Mouse (Mus musculus) testis, adult 2 months (tissue): Measurements from ENCODE around the gene Itpr2. TPM values are rescaled to one million over a fixed set of nuclear protein-coding genes. Genes with fewer than 3 reads are reported as not detected.

Experiments used
- H3K27ac ChIP-seq: fragments of 200-500 bp; 2 replicates; pipeline ENCODE4 v1.5.1; 2012; ENCODE audit warnings: low read depth, low read length; ENCODE audit not compliant: control insufficient read depth, insufficient read depth
- H3K27me3 ChIP-seq: fragments of 200-500 bp; 2 replicates; pipeline ENCODE4 v1.6.1; 2012; ENCODE audit warnings: mild to moderate bottlenecking, low read length, moderate library complexity; ENCODE audit not compliant: control insufficient read depth, insufficient read depth
- H3K36me3 ChIP-seq: fragments of 200-500 bp; 2 replicates; pipeline ENCODE4 v1.6.1; 2012; ENCODE audit warnings: mild to moderate bottlenecking, low read length; ENCODE audit not compliant: control insufficient read depth, insufficient read depth
- H3K4me1 ChIP-seq: fragments of 200-500 bp; 2 replicates; pipeline ENCODE4 v1.6.1; 2012; ENCODE audit warnings: low read length; ENCODE audit not compliant: control insufficient read depth, insufficient read depth
- H3K4me3 ChIP-seq: fragments of 200-500 bp; 2 replicates; pipeline ENCODE4 v1.5.1; 2012; ENCODE audit warnings: low read depth, mild to moderate bottlenecking, low read length, moderate library complexity, mixed read lengths; ENCODE audit not compliant: control insufficient read depth
- CTCF ChIP-seq: fragments of 200-500 bp; IDR thresholded peaks from 2 replicates; pipeline ENCODE4 v1.5.1; 2012; ENCODE audit warnings: low read depth, mild to moderate bottlenecking, inconsistent platforms, low read length, moderate library complexity; ENCODE audit not compliant: control insufficient read depth, insufficient read depth, insufficient replicate concordance
- POLR2A ChIP-seq: fragments of 200-500 bp; IDR thresholded peaks from 2 replicates; pipeline ENCODE4 v1.6.1; 2012; ENCODE audit warnings: low read depth, mild to moderate bottlenecking, inconsistent platforms, low read length, moderate library complexity; ENCODE audit not compliant: control insufficient read depth
- polyA plus RNA-seq: library from polyadenylated mRNA; depleted of rRNA; stranded (reverse); fragments of >200 nt; gene quantifications from 2 replicates; pipeline ENCODE4 v1.2.3, GENCODE M21; 2012

Gene Itpr2
- polyA plus RNA-seq, 1 experiment = 6.9 TPM

DNA sequence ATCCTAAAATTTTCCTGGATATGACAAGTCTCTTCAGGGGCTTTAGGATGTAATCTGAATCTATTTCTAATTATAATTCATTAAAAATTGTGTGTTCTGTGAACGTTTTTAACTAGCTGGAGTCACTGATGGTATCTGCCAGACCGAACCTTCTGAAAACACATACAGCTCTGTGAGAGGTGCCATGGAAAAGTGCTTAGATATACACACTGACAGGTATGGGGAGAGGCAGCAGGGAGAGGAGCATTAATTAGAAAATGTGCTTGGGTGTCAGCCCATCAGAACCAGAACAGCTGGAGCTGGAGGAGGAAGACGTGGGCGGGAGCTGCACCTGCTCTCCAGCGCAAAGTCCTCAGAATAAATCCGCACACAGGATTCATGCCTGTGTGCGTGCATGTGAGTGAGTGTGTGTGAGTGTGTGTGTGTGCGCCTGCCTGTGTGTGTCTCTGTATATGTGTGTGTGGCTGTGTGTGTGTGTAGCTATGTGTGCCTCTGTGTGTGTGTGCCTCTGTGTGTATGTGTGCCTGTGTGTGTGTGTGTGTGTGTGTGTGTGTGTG, 199.4 kb downstream of the Itpr2 start:
- Histone ChIP-seq H3K36me3 (no peaks in the 10 kb centered on the region), H3K4me1 (no peaks in the 10 kb centered on the region)
- TF ChIP-seq CTCF = no peak
- TF ChIP-seq POLR2A = no peak

DNA sequence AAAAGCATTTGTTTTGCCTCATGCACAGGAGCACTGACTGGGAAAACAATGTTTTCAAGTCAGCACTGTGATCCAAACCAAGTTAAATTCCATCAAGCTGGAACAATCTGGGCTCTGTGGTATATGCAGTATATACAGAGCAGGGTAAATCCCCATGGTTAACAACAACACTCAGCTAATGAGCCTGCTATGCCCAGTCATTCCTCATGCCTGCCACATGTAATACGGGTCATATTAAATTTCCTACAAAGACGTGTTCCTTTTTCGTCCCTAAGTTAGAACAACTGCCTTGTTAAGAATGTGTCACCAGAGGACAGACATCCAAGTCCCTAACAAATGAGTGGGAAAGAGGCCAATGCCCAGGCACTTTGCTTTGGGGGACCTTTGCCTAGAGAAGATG, 199.9 kb downstream of the Itpr2 start:
- H3K27me3 ChIP-seq = no peaks in the 10 kb centered on the region
- H3K27ac ChIP-seq = no peak overlapping the region
- H3K4me1 ChIP-seq = no peaks in the 10 kb centered on the region
- no peak overlapping the region for H3K4me3 ChIP-seq
- no peaks in the 10 kb centered on the region for H3K36me3 ChIP-seq
- TF ChIP-seq POLR2A (no peak), CTCF (no peak)

More for the DNA sequence above, 199.4 kb downstream of the Itpr2 start:
- no peaks in the 10 kb centered on the region for H3K27me3 ChIP-seq
- no peak overlapping the region for H3K4me3 ChIP-seq
- no peak overlapping the region for H3K27ac ChIP-seq

DNA sequence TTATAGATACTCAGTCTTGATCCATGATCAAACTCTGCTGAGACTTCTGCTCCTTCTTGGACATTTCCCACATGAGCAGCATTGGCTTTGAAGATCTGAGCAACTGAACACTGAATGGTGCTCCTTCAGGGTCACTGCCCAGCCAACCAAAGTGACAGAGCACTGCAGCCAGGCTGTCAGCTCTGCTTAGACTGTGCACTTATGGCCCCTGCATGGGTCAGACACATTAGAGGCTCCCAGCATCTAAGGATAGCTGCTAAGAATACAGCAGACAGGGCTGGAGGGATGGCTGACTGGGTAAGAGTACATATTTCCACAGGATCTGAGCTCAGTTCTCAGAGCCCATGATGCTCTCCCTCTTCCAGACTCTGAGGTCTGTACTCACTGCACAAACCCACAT, 201.1 kb downstream of the Itpr2 start:
- H3K27me3 ChIP-seq = no peaks in the 10 kb centered on the region
- no peaks in the 10 kb centered on the region for H3K4me1 ChIP-seq
- no peak overlapping the region for H3K27ac ChIP-seq
- no peak overlapping the region for H3K4me3 ChIP-seq
- TF ChIP-seq POLR2A (no peak), CTCF (no peak)
- H3K36me3 ChIP-seq = no peaks in the 10 kb centered on the region

DNA sequence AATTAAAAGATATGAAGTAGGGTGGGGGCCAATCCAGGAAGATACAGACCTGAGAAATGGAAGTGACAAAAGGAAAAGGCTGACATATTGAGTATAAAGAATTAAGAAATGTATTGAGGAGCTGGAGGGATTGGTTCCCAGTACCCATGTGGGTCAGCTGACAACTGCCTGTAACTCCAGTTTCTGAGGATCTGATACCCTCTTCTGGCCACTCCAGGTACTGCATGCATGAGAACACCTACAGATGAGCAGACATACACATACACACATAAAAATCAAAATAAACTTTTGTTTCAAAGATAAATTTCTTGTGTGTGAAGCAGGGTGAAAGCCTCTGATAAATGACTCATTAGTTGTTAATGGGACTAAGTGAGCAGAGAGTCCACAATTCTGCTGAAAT, 203.3 kb downstream of the Itpr2 start:
- TF ChIP-seq CTCF (peak; percentile 48; the same call in 1 of the 2 replicates), POLR2A (no peak)
- Histone ChIP-seq H3K36me3 (no peaks in the 10 kb centered on the region), H3K4me3 (no peak overlapping the region), H3K4me1 (no peaks in the 10 kb centered on the region), H3K27me3 (no peaks in the 10 kb centered on the region), H3K27ac (no peak overlapping the region)

DNA sequence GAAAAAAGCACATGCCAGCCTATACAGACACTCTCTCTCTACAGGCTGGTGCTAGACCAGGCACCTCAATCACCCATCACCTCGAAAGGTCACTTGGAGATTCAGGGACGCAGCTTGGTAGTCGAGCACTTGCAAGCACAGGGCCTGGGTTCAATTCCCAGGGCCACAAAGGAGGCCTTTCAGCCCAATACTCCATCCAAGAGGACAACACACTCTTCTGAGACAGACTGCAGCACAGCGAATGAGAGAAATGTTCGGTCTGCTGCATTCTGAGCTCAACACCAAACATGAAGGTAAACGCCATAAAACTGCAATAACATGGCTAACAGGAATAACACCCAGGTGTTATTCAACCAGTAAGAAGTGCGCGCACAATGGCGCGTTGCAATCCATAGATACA, 211.0 kb downstream of the Itpr2 start:
- no peaks in the 10 kb centered on the region for H3K4me1 ChIP-seq
- H3K36me3 ChIP-seq = no peaks in the 10 kb centered on the region
- no peak overlapping the region for H3K4me3 ChIP-seq
- no peak overlapping the region for H3K27ac ChIP-seq
- no peak for TF ChIP-seq CTCF
- no peak for TF ChIP-seq POLR2A
- no peaks in the 10 kb centered on the region for H3K27me3 ChIP-seq

DNA sequence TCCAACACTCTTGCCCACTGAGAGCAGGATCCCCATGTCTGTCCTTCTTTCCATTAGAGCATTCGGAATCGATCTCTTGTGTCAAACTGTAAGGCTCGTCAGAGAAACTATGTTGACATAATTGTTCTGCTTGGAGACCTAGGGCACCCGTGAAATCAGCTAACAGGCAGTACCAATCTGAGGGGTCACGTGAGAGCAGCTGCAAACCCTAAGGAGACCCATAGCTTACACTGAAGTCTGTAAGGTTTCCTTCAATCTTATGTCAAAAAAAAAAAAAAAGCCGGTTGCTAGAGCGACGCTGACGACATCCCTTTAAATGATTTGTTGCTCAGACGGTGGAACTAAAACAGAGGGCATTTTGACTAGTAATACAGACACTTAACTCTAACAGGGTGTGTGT, 212.2 kb downstream of the Itpr2 start:
- TF ChIP-seq POLR2A (no peak), CTCF (no peak)
- no peaks in the 10 kb centered on the region for H3K27me3 ChIP-seq
- H3K27ac ChIP-seq = no peak overlapping the region
- H3K4me3 ChIP-seq = no peak overlapping the region
- no peaks in the 10 kb centered on the region for H3K36me3 ChIP-seq
- H3K4me1 ChIP-seq = no peaks in the 10 kb centered on the region

DNA sequence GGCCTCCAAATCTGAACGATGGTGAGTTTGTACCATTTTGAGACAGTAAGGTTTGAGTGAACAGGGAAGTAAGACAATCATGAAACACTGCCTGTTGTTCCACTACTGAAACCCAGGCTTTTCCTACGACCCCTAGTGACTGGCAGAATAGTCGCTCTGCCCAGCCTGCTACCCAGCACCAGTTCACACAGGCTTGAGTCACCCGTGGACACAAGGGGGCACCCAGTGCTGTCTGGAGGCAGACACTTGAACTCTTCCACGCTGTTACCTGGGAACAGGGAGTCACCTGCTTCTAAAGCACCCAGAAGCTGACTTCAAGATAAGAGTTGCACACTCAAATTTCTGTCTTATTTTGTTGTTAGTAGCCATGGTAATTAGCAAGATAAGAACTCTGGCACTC, 213.8 kb downstream of the Itpr2 start:
- Histone ChIP-seq H3K4me1 (no peaks in the 10 kb centered on the region), H3K4me3 (no peak overlapping the region), H3K36me3 (no peaks in the 10 kb centered on the region), H3K27ac (no peak overlapping the region), H3K27me3 (no peaks in the 10 kb centered on the region)
- TF ChIP-seq CTCF (no peak), POLR2A (no peak)
